In the genomic region with DNA sequence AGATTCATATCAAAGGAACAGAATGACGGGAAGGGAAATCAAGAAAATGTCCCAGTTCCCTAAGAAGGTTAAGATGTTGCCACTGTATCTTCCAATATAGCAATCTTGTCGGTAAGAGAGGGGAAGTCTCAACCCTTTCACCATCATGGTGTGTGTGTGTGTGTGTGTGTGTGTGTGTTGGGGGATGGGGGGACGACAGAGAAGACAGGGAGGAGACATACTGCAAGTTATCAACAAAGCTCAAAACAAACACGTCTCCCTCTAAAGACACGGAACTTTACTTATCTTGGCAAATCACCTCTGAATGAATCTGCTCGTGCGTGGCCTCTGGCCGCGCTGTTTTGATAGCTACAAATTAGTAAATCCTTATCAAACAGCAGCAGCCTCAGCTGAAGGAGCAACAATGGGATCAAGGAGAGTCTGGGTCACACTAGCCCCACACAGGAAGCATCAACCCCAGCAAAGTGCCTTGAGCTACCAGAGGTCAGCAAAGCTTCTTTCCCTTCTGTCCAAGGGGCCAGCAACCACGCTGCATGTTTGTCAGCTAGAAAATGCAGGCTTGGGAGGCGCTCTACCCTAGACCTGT, we compare ENCODE assay signal across 17 mouse cellular contexts.
DNase-seq lines count a peak whose midpoint lies in the region; ATAC-seq and TF ChIP-seq lines count a peak whose summit lies in the region.
"Had no signal": no experiment of that assay in that cellular context is flagged by ENCODE, and none has a peak within 500 bp of the region (broad histone marks: within the 10 kb centered on the region; RNA-seq: fewer than 3 reads in every experiment).

No protein-coding gene starts in this region.

- no peak overlapping the region for H3K4me3 ChIP-seq in forebrain, embryonic 10.5 days
- no peak overlapping the region for H3K4me3 ChIP-seq in forebrain, embryonic 13.5 days
- no peak overlapping the region for H3K4me3 ChIP-seq in heart, embryonic 13.5 days
- no peak overlapping the region for H3K4me3 ChIP-seq in midbrain, embryonic 14.5 days (replicated peaks; ENCODE audit: low read depth, low read length)
- no peak overlapping the region for H3K4me3 ChIP-seq in midbrain, postnatal 0 days (ENCODE audit: low read depth, low read length)
- no peak overlapping the region for H3K4me3 ChIP-seq in limb, embryonic 13.5 days
- H3K4me3 ChIP-seq: layer of hippocampus, adult 2 months; midbrain, embryonic 13.5 days had no signal

- H3K27ac ChIP-seq in forebrain, embryonic 10.5 days, result peak overlapping the region; percentile 44; the same call in 1 of the 2 replicates
- H3K27ac ChIP-seq in forebrain, embryonic 13.5 days, result no peak overlapping the region
- peak overlapping the region; percentile 37 for H3K27ac ChIP-seq in heart, embryonic 13.5 days (replicated peaks)
- no peak overlapping the region for H3K27ac ChIP-seq in midbrain, embryonic 14.5 days (replicated peaks; ENCODE audit: low read depth, low read length)
- H3K27ac ChIP-seq in midbrain, postnatal 0 days (ENCODE audit: low read depth, low read length), result no peak overlapping the region
- peak overlapping the region; percentile 71 for H3K27ac ChIP-seq in limb, embryonic 13.5 days
- H3K27ac ChIP-seq: layer of hippocampus, adult 2 months; midbrain, embryonic 13.5 days had no signal

- H3K4me1 ChIP-seq in forebrain, embryonic 10.5 days, result peaks cover 23% of the 10 kb centered on the region
- 0 out of 2 replicates have a peak, but pooled peaks cover 5% of the 10 kb centered on the region for H3K4me1 ChIP-seq in forebrain, embryonic 13.5 days
- peaks cover 13% of the 10 kb centered on the region for H3K4me1 ChIP-seq in heart, embryonic 13.5 days
- peaks cover 11% of the 10 kb centered on the region; the same call in 1 of the 2 replicates for H3K4me1 ChIP-seq in midbrain, embryonic 14.5 days (ENCODE audit: control insufficient read depth, insufficient read depth, low read length)
- no peaks in the 10 kb centered on the region; the same call in 1 of the 2 replicates for H3K4me1 ChIP-seq in midbrain, postnatal 0 days (ENCODE audit: insufficient read depth, low read length)
- H3K4me1 ChIP-seq in limb, embryonic 13.5 days, result peaks cover 37% of the 10 kb centered on the region

- H3K27me3 ChIP-seq in forebrain, embryonic 10.5 days (ENCODE audit: poor library complexity, severe bottlenecking), result no peaks in the 10 kb centered on the region
- H3K27me3 ChIP-seq in forebrain, embryonic 13.5 days, result no peaks in the 10 kb centered on the region
- no peaks in the 10 kb centered on the region for H3K27me3 ChIP-seq in heart, embryonic 13.5 days (replicated peaks)
- H3K27me3 ChIP-seq in midbrain, embryonic 14.5 days (ENCODE audit: control insufficient read depth, insufficient read depth, low read length), result no peaks in the 10 kb centered on the region
- H3K27me3 ChIP-seq in midbrain, postnatal 0 days (ENCODE audit: insufficient read depth, low read length), result no peaks in the 10 kb centered on the region
- no peaks in the 10 kb centered on the region for H3K27me3 ChIP-seq in limb, embryonic 13.5 days
- H3K27me3 ChIP-seq: midbrain, embryonic 13.5 days had no signal

- DNase-seq in forebrain, embryonic 10.5 days (ENCODE audit: extremely low spot score, low spot score), result no peak
- DNase-seq in heart, postnatal 25 days (ENCODE audit: low spot score), result no peak
- peak; percentile 11 for DNase-seq in midbrain, embryonic 14.5 days
- DNase-seq in midbrain, postnatal 0 days (ENCODE audit: low spot score), result no peak
- DNase-seq in frontal cortex, postnatal 25 days (ENCODE audit: low spot score in 2 of 2), result no peak
- DNase-seq: cerebellum, adult 9-10 months; kidney, adult 18-20 months; kidney, postnatal 10 days; lung, embryonic 14.5 days; right cerebral cortex, adult 18-20 months; thymus, adult 2 months had no signal

- no peaks in the 10 kb centered on the region for H3K9me3 ChIP-seq in forebrain, embryonic 10.5 days
- no peaks in the 10 kb centered on the region for H3K9me3 ChIP-seq in forebrain, embryonic 13.5 days (replicated peaks)
- H3K9me3 ChIP-seq in heart, embryonic 13.5 days, result no peaks in the 10 kb centered on the region
- no peaks in the 10 kb centered on the region for H3K9me3 ChIP-seq in midbrain, embryonic 14.5 days (ENCODE audit: control insufficient read depth, low read length)
- H3K9me3 ChIP-seq in midbrain, postnatal 0 days (ENCODE audit: low read length), result no peaks in the 10 kb centered on the region
- H3K9me3 ChIP-seq in limb, embryonic 13.5 days, result no peaks in the 10 kb centered on the region
- H3K9me3 ChIP-seq: midbrain, embryonic 13.5 days had no signal

- intact Hi-C loops in heart, postnatal 25 days (cut with DNase I), result no loop called here

- H3K9ac ChIP-seq in forebrain, embryonic 13.5 days, result no peak overlapping the region
- no peak overlapping the region for H3K9ac ChIP-seq in heart, embryonic 13.5 days
- no peak overlapping the region for H3K9ac ChIP-seq in midbrain, embryonic 14.5 days (replicated peaks; ENCODE audit: low read length)
- H3K9ac ChIP-seq in midbrain, postnatal 0 days (replicated peaks; ENCODE audit: low read length, poor library complexity, severe bottlenecking), result no peak overlapping the region
- no peak overlapping the region for H3K9ac ChIP-seq in limb, embryonic 13.5 days
- H3K9ac ChIP-seq: lung, embryonic 14.5 days; midbrain, embryonic 13.5 days had no signal

- no peak for ATAC-seq in forebrain, embryonic 13.5 days
- ATAC-seq in heart, embryonic 13.5 days (ENCODE audit: extremely low read depth, insufficient number of reproducible peaks, low FRiP score, low TSS enrichment), result no peak
- no peak for ATAC-seq in midbrain, embryonic 14.5 days (ENCODE audit: low FRiP score, low TSS enrichment)
- no peak for ATAC-seq in midbrain, postnatal 0 days (ENCODE audit: low FRiP score)
- no peak for ATAC-seq in limb, embryonic 13.5 days (ENCODE audit: low FRiP score, low read depth)
- ATAC-seq: forebrain, embryonic 16.5 days; midbrain, embryonic 13.5 days had no signal

- WGBS in forebrain, embryonic 10.5 days, result 39% methylated on average over 11 of the region's 11 CpGs
- WGBS in forebrain, embryonic 13.5 days, result 32% methylated on average over 11 of the region's 11 CpGs
- WGBS in heart, embryonic 13.5 days, result 19% methylated on average over 11 of the region's 11 CpGs
- 18% methylated on average over 11 of the region's 11 CpGs for WGBS in midbrain, embryonic 14.5 days
- WGBS in midbrain, postnatal 0 days, result 23% methylated on average over 11 of the region's 11 CpGs
- 70% methylated on average over 11 of the region's 11 CpGs for WGBS in limb, embryonic 13.5 days

- no peaks in the 10 kb centered on the region for H3K36me3 ChIP-seq in forebrain, embryonic 10.5 days (replicated peaks)
- H3K36me3 ChIP-seq in forebrain, embryonic 13.5 days (ENCODE audit: poor library complexity, severe bottlenecking), result no peaks in the 10 kb centered on the region
- H3K36me3 ChIP-seq in heart, embryonic 13.5 days, result no peaks in the 10 kb centered on the region
- no peaks in the 10 kb centered on the region for H3K36me3 ChIP-seq in midbrain, embryonic 14.5 days (ENCODE audit: control insufficient read depth, insufficient read depth, low read length)
- H3K36me3 ChIP-seq in midbrain, postnatal 0 days (ENCODE audit: insufficient read depth, low read length), result no peaks in the 10 kb centered on the region
- H3K36me3 ChIP-seq in limb, embryonic 13.5 days, result no peaks in the 10 kb centered on the region
- H3K36me3 ChIP-seq: midbrain, embryonic 13.5 days had no signal

- no peak for TF ChIP-seq CTCF in midbrain, postnatal 0 days (IDR thresholded peaks at IDR 0.05)

- no peak overlapping the region for H3K4me2 ChIP-seq in forebrain, embryonic 13.5 days
- peak overlapping the region; percentile 43 for H3K4me2 ChIP-seq in heart, embryonic 13.5 days
- H3K4me2 ChIP-seq in midbrain, embryonic 14.5 days (ENCODE audit: low read length), result no peak overlapping the region
- no peak overlapping the region for H3K4me2 ChIP-seq in midbrain, postnatal 0 days (ENCODE audit: low read depth, low read length, poor library complexity, severe bottlenecking)
- no peak overlapping the region for H3K4me2 ChIP-seq in limb, embryonic 13.5 days (replicated peaks)
- H3K4me2 ChIP-seq: lung, embryonic 14.5 days; midbrain, embryonic 13.5 days had no signal

Comparison
In these comparisons a context has a peak if more than half of its experiments do, and no peak if none do; other contexts are left out.
1. H3K27ac ChIP-seq: peak in forebrain, embryonic 10.5 days (single experiment), heart, embryonic 13.5 days (single experiment) and limb, embryonic 13.5 days (single experiment); none in forebrain, embryonic 13.5 days (single experiment), midbrain, embryonic 14.5 days (single experiment) and midbrain, postnatal 0 days (single experiment).